Mouse (Mus musculus): ENCODE data around the gene BC005624. TPM values are rescaled to one million over a fixed set of nuclear protein-coding genes. Genes with fewer than 3 reads are reported as not detected.

BC005624 gene
- total and polyA plus RNA-seq, 3 experiments, result 39.6 to 63.0 TPM; not detected in 1

- TF ChIP-seq CTCF (IDR thresholded peaks at IDR 0.05 in 2 of 3, conservative IDR thresholded peaks at IDR 0.05 in 1 of 3; ENCODE audit: control insufficient read depth in 1 of 3, insufficient read depth in 1 of 3, low read depth in 2 of 3, low read length in 3 of 3, poor library complexity in 1 of 3, severe bottlenecking in 1 of 3), result no peak; a peak in 1 of 6 replicates
- no peak for TF ChIP-seq TAL1 (IDR thresholded peaks at IDR 0.05; ENCODE audit: low read length)
- TF ChIP-seq JUND (IDR thresholded peaks at IDR 0.05; ENCODE audit: low read depth, low read length), result no peak
- peak; percentile 77 for TF ChIP-seq ELF1 (IDR thresholded peaks at IDR 0.05; ENCODE audit: low read depth, low read length)
- no peak for TF ChIP-seq GABPA (IDR thresholded peaks at IDR 0.05; ENCODE audit: low read depth, low read length)
Measured at GRCm38 (mm10) chr2:30967352-30968327, 14.4 kb downstream of the BC005624 start, which contains the start of gene Tor1a (continued).

- DNase-seq (ENCODE audit: low read depth, low spot score), result peak; percentile 66
Measured at GRCm38 (mm10) chr2:30966826-30967225, 15.2 kb downstream of the BC005624 start.

GRCm38 (mm10) chr2:30965627-30966026 lies 16.4 kb downstream of the BC005624 start:
- H3K4me1 ChIP-seq (ENCODE audit: control insufficient read depth in 1 of 2, insufficient read depth in 2 of 2, low read length in 2 of 2), result peaks cover 0 to 22% of the 10 kb centered on the region in 2 experiments; a peak in 3 of 4 replicates

More at GRCm38 (mm10) chr2:30966826-30967225, 15.2 kb downstream of the BC005624 start:
- Histone ChIP-seq H3K79me2 (ENCODE audit: control insufficient read depth, insufficient read depth, low read length, poor library complexity) (peaks cover 23% of the 10 kb centered on the region), H3K9me3 (replicated peaks; ENCODE audit: insufficient read depth, low read length) (no peaks in the 10 kb centered on the region), H3K4me1 (ENCODE audit: control insufficient read depth in 1 of 2, insufficient read depth in 2 of 2, low read length in 2 of 2) (peaks cover 0 to 22% of the 10 kb centered on the region in 2 experiments; a peak in 3 of 4 replicates), H3K36me3 (ENCODE audit: control insufficient read depth in 1 of 2, insufficient read depth in 2 of 2, low read length in 2 of 2) (peaks cover 1 to 23% of the 10 kb centered on the region in 2 experiments; a peak in 3 of 4 replicates), H3K27me3 (ENCODE audit: control insufficient read depth in 1 of 2, insufficient read depth in 2 of 2, low read length in 2 of 2) (no peaks in the 10 kb centered on the region), H3K9ac (ENCODE audit: control insufficient read depth, low read depth, low read length, poor library complexity, severe bottlenecking) (peak overlapping the region; percentile 96), H3K4me3 (ENCODE audit: control insufficient read depth in 1 of 2, insufficient read depth in 1 of 2, low read depth in 2 of 2, low read length in 2 of 2) (peak overlapping the region; percentile 79 to 96), H3K27ac (ENCODE audit: control insufficient read depth, low read depth, low read length) (peak overlapping the region; percentile 65)
- TF ChIP-seq MYB (IDR thresholded peaks at IDR 0.05; ENCODE audit: low read depth, low read length), result no peak
- peak; percentile 73 for TF ChIP-seq MXI1 (IDR thresholded peaks at IDR 0.05; ENCODE audit: low read depth, low read length)
- no peak for TF ChIP-seq USF2 (IDR thresholded peaks at IDR 0.05; ENCODE audit: borderline replicate concordance in 1 of 2, insufficient read depth in 1 of 2, low read depth in 1 of 2, low read length in 2 of 2)

More at GRCm38 (mm10) chr2:30965627-30966026, 16.4 kb downstream of the BC005624 start:
- no peak overlapping the region for H3K27ac ChIP-seq (ENCODE audit: control insufficient read depth, low read depth, low read length)
- no peaks in the 10 kb centered on the region for H3K27me3 ChIP-seq (ENCODE audit: control insufficient read depth in 1 of 2, insufficient read depth in 2 of 2, low read length in 2 of 2)
- no peak overlapping the region for H3K4me3 ChIP-seq (ENCODE audit: control insufficient read depth in 1 of 2, insufficient read depth in 1 of 2, low read depth in 2 of 2, low read length in 2 of 2)
- no peak for DNase-seq (ENCODE audit: low read depth, low spot score)
- TF ChIP-seq NELFE (IDR thresholded peaks at IDR 0.05; ENCODE audit: low read depth, low read length) (no peak), ETS1 (IDR thresholded peaks at IDR 0.05; ENCODE audit: low read depth, low read length) (no peak), MAZ (IDR thresholded peaks at IDR 0.05; ENCODE audit: low read depth, low read length) (no peak), TBP (IDR thresholded peaks at IDR 0.05; ENCODE audit: low read depth, low read length) (no peak), GABPA (IDR thresholded peaks at IDR 0.05; ENCODE audit: low read depth, low read length) (no peak)
- peaks cover 1 to 23% of the 10 kb centered on the region in 2 experiments; a peak in 3 of 4 replicates for H3K36me3 ChIP-seq (ENCODE audit: control insufficient read depth in 1 of 2, insufficient read depth in 2 of 2, low read length in 2 of 2)
- H3K79me2 ChIP-seq (ENCODE audit: control insufficient read depth, insufficient read depth, low read length, poor library complexity), result peaks cover 23% of the 10 kb centered on the region
- no peak overlapping the region for H3K9ac ChIP-seq (ENCODE audit: control insufficient read depth, low read depth, low read length, poor library complexity, severe bottlenecking)
- H3K9me3 ChIP-seq (replicated peaks; ENCODE audit: insufficient read depth, low read length), result no peaks in the 10 kb centered on the region

All from MEL (cell line).